Mouse (Mus musculus) adipocyte (in vitro differentiated cells): Measurements from ENCODE around the gene Syne3.
A peak's percentile ranks its signal among the peaks of the same experiment; 100 is the strongest.

Source experiments
- DNase-seq: peaks from one replicate; pipeline ENCODE4 v3.0.0-alpha.2; 2016; ENCODE audit warnings: low spot score

The Syne3 gene

DNA sequence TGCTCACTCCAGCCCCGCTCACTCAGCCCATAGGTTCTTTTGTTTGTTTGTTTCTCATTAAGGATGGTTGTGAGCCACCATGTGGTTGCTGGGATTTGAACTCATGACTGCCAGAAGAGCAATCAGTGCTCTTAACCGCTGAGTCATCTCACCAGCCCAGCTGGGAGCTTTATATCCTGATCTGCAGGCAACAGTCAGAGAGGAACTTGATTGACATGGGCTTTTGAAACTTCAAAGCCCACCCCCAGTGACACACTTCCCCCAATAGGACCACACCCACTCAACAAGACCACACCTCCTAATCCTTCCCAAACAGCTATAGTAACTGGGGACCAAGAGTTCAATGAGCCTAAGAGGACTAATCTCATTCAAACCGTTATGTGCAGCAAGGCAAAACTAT lies 85.1 kb downstream of the Syne3 start:
- peak; percentile 13 for DNase-seq

- peak; percentile 18 for DNase-seq
Observed at GRCm38 (mm10) chr12:104923948-104924388, 85.6 kb downstream of the Syne3 start.

DNA sequence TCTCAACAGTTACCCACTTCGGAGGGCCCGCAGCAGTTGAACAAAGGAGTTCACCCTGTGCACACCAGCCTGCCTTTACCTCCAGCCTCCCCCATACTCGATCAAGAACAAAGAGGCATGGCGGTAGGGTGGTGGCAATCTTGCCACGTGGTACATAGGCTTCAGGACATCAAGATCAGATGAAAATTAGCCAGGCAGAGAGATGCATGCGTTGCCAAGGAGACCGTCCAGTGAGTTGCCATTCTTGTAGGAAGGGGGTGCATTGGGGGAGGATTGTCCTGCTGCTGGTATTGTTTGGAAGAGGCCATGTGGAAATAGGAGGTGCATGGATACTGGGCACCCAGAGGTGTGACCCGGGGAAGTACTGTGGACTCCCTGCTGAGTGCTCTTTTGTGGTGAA lies 87.0 kb downstream of the Syne3 start:
- DNase-seq: no peak

GRCm38 (mm10) chr12:104921071-104921470 lies 88.5 kb downstream of the Syne3 start:
- DNase-seq: no peak

DNA sequence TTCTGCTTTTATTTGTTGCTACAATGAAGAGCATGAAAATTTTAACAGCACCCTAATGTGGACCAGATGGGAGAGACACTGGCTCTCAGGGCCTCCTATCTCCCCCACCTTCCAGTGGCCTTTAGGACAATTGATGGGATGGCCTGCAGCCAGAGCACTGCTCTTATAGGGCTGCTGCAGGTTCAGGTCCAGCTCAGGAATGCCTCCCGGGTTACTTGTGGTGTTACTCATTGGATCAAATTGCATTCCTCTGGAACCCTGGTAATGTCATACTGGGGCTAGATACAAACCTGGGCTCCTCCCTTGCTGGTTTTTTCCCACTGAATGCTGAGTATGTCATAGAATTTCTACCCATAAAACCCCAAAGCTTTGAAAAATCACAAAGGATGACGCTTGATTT lies 90.4 kb downstream of the Syne3 start:
- no peak for DNase-seq

DNA sequence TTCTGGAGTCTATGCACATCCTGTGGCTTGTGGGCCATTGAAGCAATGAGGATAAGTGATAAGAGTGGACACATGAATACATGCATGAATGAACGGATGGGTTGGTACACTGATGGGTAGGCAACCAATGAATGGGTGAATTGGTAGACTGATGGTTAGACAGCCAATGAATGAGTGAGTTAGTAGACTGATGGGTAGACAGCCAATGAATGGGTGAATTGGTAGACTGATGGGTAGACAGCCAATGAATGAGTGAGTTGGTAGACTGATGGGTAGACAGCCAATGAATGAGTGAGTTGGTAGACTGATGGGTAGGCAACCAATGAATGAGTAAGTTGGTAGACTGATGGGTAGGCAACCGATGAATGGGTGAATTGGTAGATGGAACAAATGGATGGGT lies 91.7 kb downstream of the Syne3 start:
- no peak for DNase-seq

DNA sequence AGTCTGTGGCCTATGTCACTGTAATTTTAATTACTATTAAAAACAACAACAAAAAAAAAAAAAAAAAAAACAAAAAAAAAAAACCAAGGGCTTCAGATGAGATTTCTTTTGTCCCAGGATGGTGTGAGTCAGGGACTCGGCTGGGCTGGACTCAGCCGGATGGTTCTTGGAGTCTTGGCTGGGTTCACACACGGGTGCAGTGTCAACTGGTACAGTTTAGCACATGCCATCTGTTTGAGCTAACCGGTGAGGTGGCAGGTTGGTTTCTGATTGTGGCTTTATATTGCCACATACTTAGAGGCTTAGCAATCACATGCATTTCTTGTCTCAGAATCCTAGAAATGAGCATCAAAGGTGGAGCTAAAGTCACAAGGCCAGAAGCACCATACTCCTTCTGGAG lies 92.3 kb downstream of the Syne3 start:
- DNase-seq: no peak

- DNase-seq: no peak
Observed at GRCm38 (mm10) chr12:104916776-104917175, 92.8 kb downstream of the Syne3 start.

DNA sequence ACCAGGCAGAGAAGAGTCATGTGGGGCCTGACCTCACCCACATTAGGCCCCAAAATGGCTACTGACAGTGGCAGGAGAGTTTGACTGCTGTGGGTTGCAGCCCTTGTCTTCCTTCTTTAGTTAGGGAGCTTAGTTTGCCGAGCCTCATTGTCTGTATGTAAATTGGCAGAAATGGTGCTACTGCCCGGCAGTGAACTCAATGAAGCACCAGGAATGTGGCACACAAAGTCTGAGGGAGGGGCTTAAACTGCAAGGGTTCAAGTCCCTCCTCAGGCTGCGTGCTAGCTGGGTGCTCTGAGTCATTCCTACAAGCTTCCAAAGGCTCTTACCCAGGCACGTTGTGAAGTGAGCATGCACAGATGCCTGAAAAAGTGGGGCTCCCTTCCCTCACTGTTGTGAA lies 93.9 kb downstream of the Syne3 start:
- DNase-seq: no peak

DNA sequence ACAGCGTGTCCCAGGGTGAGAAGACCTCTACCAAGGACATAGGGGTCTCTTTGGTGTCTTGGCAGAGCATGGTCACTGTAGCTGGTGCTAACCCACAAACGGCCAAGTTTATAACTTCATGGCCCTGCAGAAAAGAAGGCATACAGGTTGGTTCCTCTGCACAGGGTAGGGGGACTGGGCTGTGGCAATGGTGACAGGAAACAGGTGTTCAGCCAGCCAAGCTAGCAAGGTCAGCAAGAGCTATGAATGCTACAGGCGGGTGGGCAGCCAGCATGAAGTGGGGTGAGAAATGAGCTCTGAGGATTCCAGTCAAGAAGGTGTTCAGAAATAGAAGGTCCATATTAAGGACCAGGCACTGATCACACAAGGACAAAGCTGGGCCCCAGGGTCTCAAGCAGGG lies 96.6 kb downstream of the Syne3 start:
- no peak for DNase-seq

DNA sequence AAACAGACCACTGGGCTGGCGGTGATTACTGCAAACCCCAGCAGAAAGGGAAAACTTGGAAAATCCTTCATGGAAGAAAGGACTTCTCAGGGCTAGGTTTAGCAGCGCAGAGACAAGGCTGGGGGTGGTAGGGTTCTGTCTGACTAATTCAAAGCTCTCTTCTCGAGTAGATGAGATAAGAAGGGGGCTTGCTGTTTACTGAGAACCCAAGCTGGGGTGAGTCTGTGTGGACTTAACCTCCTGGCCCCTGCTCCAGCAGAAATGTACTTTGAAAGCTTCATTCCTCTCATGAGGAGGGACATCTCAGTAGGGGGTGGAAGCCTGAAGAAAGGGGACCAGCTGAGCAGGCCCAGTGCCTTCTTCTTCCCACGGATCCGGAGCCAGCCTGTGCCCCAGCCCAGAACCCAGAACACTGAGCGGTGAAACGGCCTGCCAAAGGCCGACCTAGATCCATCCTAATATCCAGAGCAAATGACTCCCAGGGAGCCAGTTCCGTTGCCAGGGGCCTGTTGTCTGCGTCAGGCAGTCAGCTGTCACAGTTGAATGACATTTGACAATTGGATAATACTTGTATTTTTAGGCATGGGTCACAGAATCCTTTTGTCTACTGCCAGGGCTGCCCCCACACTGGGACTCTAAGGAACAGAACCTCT lies 97.2 kb downstream of the Syne3 start:
- peak; percentile 13 for DNase-seq

GRCm38 (mm10) chr12:104909750-104910149 lies 99.9 kb downstream of the Syne3 start:
- DNase-seq: no peak

- no peak for DNase-seq
Observed at GRCm38 (mm10) chr12:104908986-104909385, 100.6 kb downstream of the Syne3 start.

- no peak for DNase-seq
Observed at GRCm38 (mm10) chr12:104908024-104908781, 101.4 kb downstream of the Syne3 start.

DNA sequence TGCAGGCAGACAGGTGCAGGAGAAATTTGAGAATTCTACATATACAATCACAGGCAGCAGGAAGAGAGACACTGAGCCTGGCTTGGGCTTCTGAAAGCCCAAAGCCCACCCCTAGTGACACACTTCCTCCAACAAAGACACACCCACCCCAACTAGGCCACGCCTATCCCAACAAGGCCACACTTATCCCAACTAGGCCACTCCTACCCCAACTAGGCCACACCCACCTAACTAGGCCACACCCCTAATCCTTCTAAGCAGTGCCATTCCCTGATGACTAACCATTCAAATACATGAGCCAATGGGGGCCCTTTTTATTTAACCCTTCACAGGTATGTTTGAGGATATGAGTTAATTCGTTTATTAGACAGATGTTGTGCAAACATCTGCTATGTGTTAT lies 102.5 kb downstream of the Syne3 start:
- no peak for DNase-seq

DNA sequence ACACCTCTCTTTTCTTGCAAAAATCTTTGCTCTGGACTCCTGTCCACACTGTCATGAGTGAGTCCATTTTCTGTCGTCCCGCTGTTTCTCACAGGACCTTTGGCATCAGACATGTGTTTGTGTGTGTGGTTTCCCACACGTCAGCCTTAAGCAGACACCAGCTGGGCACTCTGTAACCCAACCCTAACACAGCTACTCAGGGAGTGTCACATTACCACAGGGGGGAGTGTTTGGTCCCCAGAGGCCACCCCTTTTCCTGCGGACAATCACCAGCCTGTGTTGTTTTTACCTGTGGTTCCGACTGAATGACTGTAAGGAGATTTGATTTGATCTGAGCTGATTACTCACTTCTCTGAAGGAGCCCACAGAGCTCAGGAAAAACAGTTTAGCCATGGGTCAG lies 105.5 kb downstream of the Syne3 start:
- DNase-seq: no peak

DNA sequence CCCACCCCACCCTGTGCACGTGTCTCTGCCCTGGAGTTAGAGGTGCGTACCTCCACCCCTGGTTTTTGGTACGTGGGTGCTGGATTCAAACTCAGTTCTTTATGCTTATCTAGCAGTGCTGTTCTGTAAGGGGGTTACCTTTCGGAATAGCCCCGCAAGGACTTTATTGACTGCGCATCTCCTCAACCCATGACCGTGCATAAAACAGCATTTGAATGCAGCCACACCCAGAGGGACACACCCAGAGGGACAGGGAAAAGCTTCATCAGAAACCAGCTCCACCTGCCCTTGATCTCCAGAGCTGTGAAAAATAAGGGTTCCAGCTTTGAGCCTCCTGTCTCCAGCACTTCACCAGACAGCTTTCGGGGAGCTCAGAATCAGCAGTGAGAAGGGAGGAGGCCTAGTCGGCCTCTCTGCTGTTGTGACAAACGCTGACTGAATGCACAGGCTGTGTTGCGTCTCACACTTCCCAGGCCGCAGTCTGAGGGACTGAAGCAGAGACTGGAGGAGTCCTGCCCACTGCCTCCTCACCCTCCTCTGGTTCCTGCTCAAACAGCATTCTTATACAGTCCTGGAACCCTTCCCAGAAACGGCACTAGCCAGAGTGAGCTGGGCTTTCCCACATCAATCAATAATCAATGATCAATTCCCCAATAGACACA lies 107.1 kb downstream of the Syne3 start:
- DNase-seq: no peak

DNA sequence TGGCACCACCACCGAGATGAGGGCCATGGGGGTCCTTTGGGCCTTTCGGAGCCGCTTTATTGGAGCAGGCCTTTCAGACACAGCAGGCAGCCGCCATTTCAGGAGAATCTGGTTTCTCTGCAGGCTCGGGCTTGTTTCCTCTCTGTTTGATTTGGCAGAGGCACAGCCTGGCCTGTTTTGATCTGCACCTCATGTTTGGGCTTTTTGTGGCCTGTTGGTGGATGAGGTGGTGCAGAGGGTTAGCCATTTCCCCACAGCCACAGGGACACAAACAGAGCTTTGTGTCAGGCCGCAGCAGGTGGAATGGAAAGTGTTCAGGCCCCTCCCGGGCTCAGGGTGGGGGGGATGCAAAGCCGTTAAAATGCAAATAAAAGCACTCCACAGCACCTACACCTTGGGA lies 108.3 kb downstream of the Syne3 start:
- DNase-seq: no peak

DNA sequence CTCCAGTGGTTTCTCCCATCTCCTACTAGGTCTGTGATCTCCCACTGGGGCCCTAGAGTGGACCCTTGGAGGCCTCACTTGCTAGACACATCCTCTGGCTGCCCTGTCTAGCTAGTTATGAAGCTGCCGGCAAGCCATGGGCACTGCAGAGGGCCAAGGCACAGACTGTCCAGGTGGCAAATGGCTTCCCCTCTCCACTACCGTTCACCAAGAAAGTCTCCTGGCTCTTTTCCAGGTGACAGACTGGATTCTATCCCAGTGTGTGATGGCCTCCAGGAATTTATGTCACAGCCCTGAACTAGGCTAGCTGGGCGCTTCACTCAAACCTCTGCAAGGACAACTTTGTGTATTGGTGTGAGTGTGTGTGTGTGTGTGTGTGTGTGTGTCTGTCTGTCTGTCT lies 109.8 kb downstream of the Syne3 start:
- DNase-seq: peak; percentile 36

DNA sequence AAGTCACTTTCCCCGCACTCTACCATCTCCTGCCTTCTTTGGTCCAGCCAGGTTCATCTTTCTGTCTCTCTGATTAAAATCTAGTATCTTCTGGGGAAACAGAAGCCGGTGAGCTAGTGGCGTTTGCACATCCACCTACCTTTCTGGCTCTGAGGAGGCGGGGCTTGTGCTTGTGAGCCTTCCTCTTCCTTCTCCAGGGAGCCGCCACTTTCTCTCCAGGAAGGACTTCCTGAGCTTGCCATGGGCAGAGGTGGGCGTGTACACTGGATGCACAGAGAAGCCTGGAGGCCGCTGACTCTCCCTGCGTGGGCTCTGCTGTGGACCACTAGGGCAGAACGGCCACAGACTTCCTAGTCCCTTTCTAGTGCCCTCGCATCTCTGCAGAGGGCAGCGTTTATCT lies 110.4 kb downstream of the Syne3 start:
- no peak for DNase-seq

- DNase-seq: peak; percentile 11
Observed at GRCm38 (mm10) chr12:104898718-104899117, 110.9 kb downstream of the Syne3 start.

DNA sequence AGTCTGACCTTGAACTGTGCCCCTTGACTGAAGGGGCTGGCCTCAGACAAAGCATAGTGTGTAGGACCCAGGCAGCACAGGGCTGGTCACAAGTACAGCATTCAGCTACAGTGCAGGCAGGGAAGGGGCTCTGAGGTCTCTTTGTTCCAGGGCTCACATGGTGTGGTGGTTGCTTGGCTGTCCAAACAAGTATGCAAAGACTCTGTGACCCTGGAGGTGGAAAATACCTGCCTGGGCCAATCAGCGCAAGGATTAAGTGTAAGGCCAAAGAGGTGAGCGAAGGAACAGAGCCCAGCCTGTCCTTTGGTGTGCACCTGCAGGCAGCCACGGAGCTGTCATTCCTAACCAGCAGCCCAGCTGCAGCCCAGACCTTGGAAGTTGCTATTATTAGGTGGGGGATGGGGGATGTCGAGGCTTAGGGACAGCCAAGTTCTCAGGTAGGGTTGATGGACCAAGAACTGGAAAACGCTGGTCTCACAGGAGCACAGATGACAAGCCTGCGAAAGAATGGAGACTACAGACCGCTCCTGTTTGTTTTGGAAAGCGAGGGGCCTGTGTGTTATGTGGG lies 112.5 kb downstream of the Syne3 start:
- no peak for DNase-seq

DNA sequence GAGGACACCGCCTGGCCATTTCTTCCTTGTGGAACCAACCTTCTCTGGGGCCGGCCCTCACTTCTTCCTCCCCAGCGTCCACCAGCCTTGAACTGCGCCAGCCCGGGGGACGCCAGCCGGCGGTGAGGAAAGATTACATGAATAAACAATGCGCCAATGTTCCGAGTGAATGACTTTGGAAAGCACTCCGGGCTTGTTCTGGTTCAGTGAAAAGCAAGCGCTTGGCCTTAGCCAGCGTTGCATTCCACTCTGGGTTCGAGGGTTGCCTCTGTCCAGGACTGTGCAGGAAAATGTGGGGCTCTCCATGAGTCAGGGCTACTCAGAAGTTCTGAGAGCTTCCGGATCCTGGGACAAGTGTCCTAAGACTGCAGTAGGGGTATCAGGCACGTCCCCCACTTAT lies 113.0 kb downstream of the Syne3 start:
- DNase-seq: no peak
